8 mouse cellular contexts compared by ENCODE assay signal in genomic region chr8:88033054-88033453, GRCm38 (mm10).
DNase-seq lines count a peak whose midpoint lies in the region; ATAC-seq and TF ChIP-seq lines count a peak whose summit lies in the region.

No protein-coding gene starts in this region.

- CTCF ChIA-PET in Patski (lab: Charles Lee) = interaction anchor here (1.0 kb wide), 1 partner anchor 312 kb away, joined by 4 read pairs; no protein-coding TSS in a partner anchor

- in situ Hi-C loops in Patski (cut with MboI; ENCODE audit: low pct_unique_long_range_greater_than_20kb) = no loop called here

- POLR2A ChIA-PET in Patski (lab: Charles Lee) = no interaction called here

- ATAC-seq in CD4-positive, CD25-positive, alpha-beta regulatory T cell, adult 4 months = no peak
- no peak for ATAC-seq in Patski

- DNase-seq in CD4-positive, CD25-positive, alpha-beta regulatory T cell, adult 2 months (ENCODE audit: low read depth, low spot score) = peak; percentile 25
- peak; percentile 42 to 44 for DNase-seq in kidney, postnatal 4 days
- no peak for DNase-seq in kidney, adult 9 months
- DNase-seq in Patski (ENCODE audit: low read depth, low spot score) = no peak
- DNase-seq in lung, postnatal 14 days = peak; percentile 28
- no peak for DNase-seq in gastrocnemius, postnatal 4 days (ENCODE audit: low spot score in 2 of 2)
- no peak for DNase-seq in ovary, postnatal 10 days (ENCODE audit: low spot score)

- peaks cover 19% of the 10 kb centered on the region for H3K27me3 ChIP-seq in Patski

- TF ChIP-seq CTCF in Patski (IDR thresholded peaks at IDR 0.05) = peak; percentile 74

Comparison
In these comparisons a context has a peak if more than half of its experiments do, and no peak if none do; other contexts are left out.
1. DNase-seq: peak in CD4-positive, CD25-positive, alpha-beta regulatory T cell, adult 2 months (single experiment), kidney, postnatal 4 days (2 of 2) and lung, postnatal 14 days (single experiment); none in kidney, adult 9 months (single experiment), Patski (single experiment), gastrocnemius, postnatal 4 days (0 of 2) and ovary, postnatal 10 days (single experiment).